Comparison of ENCODE assay signal across 9 mouse cellular contexts in the genomic region with DNA sequence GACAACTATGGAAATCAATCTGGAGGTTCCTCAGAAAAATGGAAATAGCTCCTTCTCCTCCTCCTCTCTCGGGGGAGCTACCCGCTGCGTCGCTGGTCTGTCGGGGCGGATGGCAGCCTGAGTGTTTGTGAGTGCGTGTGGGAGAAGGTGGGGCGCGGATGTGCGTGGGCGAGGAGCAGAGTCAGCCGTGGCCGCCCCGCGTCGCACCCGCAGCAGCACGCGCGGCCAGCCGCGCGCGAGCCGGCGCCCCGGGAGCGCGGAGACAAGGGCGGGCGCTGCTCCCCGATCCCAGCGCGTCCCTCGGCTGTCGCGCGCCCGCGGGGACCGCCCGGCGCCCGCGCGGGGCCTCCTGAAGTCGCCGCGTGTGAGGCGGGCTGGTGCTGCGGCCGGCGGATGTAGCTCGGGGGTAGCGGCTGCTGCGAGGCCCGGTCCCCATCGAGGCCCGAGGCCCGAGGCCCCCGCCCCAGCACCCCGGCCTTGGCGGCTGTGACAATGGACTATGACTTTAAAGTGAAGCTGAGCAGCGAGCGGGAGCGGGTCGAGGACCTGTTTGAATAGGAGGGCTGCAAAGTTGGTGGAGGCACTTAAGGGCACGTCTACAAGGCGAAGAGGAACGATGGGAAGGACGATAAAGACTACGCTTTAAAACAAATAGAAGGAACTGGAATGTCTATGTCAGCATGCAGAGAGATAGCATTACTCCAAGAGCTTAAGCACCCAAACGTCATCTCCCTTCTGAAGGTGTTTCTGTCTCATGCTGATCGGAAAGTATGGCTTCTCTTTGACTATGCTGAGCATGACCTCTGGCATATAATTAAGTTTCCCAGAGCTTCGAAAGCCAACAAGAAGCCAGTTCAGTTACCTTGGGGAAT. TPM values are rescaled to one million over a fixed set of nuclear protein-coding genes. Genes with fewer than 3 reads are reported as not detected.
A peak's percentile ranks its signal among the peaks of the same experiment; 100 is the strongest.
DNase-seq lines count a peak whose midpoint lies in the region; ATAC-seq and TF ChIP-seq lines count a peak whose summit lies in the region.
"Had no signal": no experiment of that assay in that cellular context is flagged by ENCODE, and none has a peak within 500 bp of the region (broad histone marks: within the 10 kb centered on the region; RNA-seq: fewer than 3 reads in every experiment).

No protein-coding gene starts in this region.

- no peak for TF ChIP-seq CTCF in kidney, postnatal 0 days (IDR thresholded peaks at IDR 0.05; ENCODE audit: low read depth)
- TF ChIP-seq CTCF in midbrain, postnatal 0 days (IDR thresholded peaks at IDR 0.05), result no peak

- H3K27me3 ChIP-seq in kidney, postnatal 0 days (ENCODE audit: insufficient read depth, low read length), result no peaks in the 10 kb centered on the region
- no peaks in the 10 kb centered on the region for H3K27me3 ChIP-seq in midbrain, postnatal 0 days (ENCODE audit: insufficient read depth, low read length)

- no peaks in the 10 kb centered on the region for H3K4me1 ChIP-seq in kidney, postnatal 0 days (replicated peaks; ENCODE audit: insufficient read depth, low read length)
- no peaks in the 10 kb centered on the region for H3K4me1 ChIP-seq in midbrain, postnatal 0 days (ENCODE audit: insufficient read depth, low read length)

- peak overlapping the region; percentile 78 for H3K4me2 ChIP-seq in kidney, postnatal 0 days (ENCODE audit: low read length)
- peak overlapping the region; percentile 71 for H3K4me2 ChIP-seq in midbrain, postnatal 0 days (ENCODE audit: low read depth, low read length, poor library complexity, severe bottlenecking)

- intact Hi-C loops in left cerebral cortex, postnatal 10 days (cut with DNase I), result no loop called here

- H3K27ac ChIP-seq in kidney, postnatal 0 days, result no peak overlapping the region
- H3K27ac ChIP-seq in midbrain, postnatal 0 days (ENCODE audit: low read depth, low read length), result peak overlapping the region; percentile 38; the same call in 1 of the 2 replicates

- H3K9me3 ChIP-seq in kidney, postnatal 0 days (replicated peaks; ENCODE audit: low read length), result no peaks in the 10 kb centered on the region
- H3K9me3 ChIP-seq in midbrain, postnatal 0 days (ENCODE audit: low read length), result no peaks in the 10 kb centered on the region

- DNase-seq in kidney, postnatal 0 days (ENCODE audit: low spot score), result peak; percentile 46
- no peak for DNase-seq in kidney, postnatal 36 days
- peak; percentile 66 for DNase-seq in embryo, embryonic 11 days
- DNase-seq in left cerebral cortex, postnatal 10 days (ENCODE audit: extremely low spot score in 1 of 2, low spot score in 2 of 2), result peak; percentile 14 to 69
- peak; percentile 27 for DNase-seq in midbrain, postnatal 0 days (ENCODE audit: low spot score)
- DNase-seq in thymus, postnatal 14 days, result no peak
- no peak for DNase-seq in thymus, postnatal 36 days

- peak overlapping the region; percentile 50 for H3K4me3 ChIP-seq in kidney, postnatal 0 days (replicated peaks; ENCODE audit: low read depth, low read length)
- peak overlapping the region; percentile 48 for H3K4me3 ChIP-seq in midbrain, postnatal 0 days (ENCODE audit: low read depth, low read length)

- H3K9ac ChIP-seq in kidney, postnatal 0 days (ENCODE audit: low read depth, low read length), result peak overlapping the region; percentile 50
- H3K9ac ChIP-seq in midbrain, postnatal 0 days (replicated peaks; ENCODE audit: low read length, poor library complexity, severe bottlenecking), result peak overlapping the region; percentile 71

- H3K36me3 ChIP-seq in kidney, postnatal 0 days (ENCODE audit: insufficient read depth, low read length), result no peaks in the 10 kb centered on the region
- no peaks in the 10 kb centered on the region for H3K36me3 ChIP-seq in midbrain, postnatal 0 days (ENCODE audit: insufficient read depth, low read length)

- 4% methylated on average over 71 of the region's 75 CpGs for WGBS in kidney, postnatal 0 days
- WGBS in midbrain, postnatal 0 days, result 4% methylated on average over 61 of the region's 75 CpGs

- peak; percentile 65; the same call in 1 of the 2 replicates for ATAC-seq in kidney, postnatal 0 days (replicated peaks; ENCODE audit: low FRiP score, low read depth)
- peak; percentile 58 for ATAC-seq in hematopoietic stem cell, adult 5-6 weeks (replicated peaks in 1 of 2; ENCODE audit: insufficient read depth in 1 of 2, low FRiP score in 2 of 2, low TSS enrichment in 1 of 2, low read depth in 1 of 2, poor library complexity in 2 of 2, severe bottlenecking in 2 of 2)
- ATAC-seq in midbrain, postnatal 0 days (ENCODE audit: low FRiP score), result peak; percentile 91

RNA-seq across cellular contexts. Expression of a gene that starts 3.2 kb away (rescaled TPM):
- not detected in 2 replicates for polyA plus RNA-seq in kidney, postnatal 0 days (2015; fragmentation: Nextera tagmentation; extraction: Ambion mirVana)
- not detected in 2 replicates for total RNA-seq in hematopoietic stem cell, adult 5-6 weeks (2017)
- not detected for total RNA-seq in left cerebral cortex, postnatal 10 days (2021)
- total RNA-seq in midbrain, postnatal 0 days (2014; rRNA removed), result not detected in 2 replicates
- not detected in 2 replicates for polyA plus RNA-seq in midbrain, postnatal 0 days (2015; fragmentation: Nextera tagmentation; extraction: Ambion mirVana)
- total RNA-seq: neutrophil, adult 5-6 weeks had no signal

RNA-seq across cellular contexts. Expression of a gene that starts 52.3 kb away (rescaled TPM):
- not detected in 2 replicates for polyA plus RNA-seq in kidney, postnatal 0 days (2015; fragmentation: Nextera tagmentation; extraction: Ambion mirVana)
- not detected in 2 replicates for total RNA-seq in hematopoietic stem cell, adult 5-6 weeks (2017)
- total RNA-seq in left cerebral cortex, postnatal 10 days (2021), result not detected
- total RNA-seq in midbrain, postnatal 0 days (2014; rRNA removed), result not detected in 2 replicates
- polyA plus RNA-seq in midbrain, postnatal 0 days (2015; fragmentation: Nextera tagmentation; extraction: Ambion mirVana), result not detected in 2 replicates
- total RNA-seq: neutrophil, adult 5-6 weeks had no signal

Comparison
In these comparisons a context has a peak if more than half of its experiments do, and no peak if none do; other contexts are left out.
1. DNase-seq: peak in kidney, postnatal 0 days (single experiment), embryo, embryonic 11 days (single experiment), left cerebral cortex, postnatal 10 days (2 of 2) and midbrain, postnatal 0 days (single experiment); none in kidney, postnatal 36 days (0 of 2), thymus, postnatal 14 days (single experiment) and thymus, postnatal 36 days (0 of 2).
2. Peak in every context shown above with its lines, with median percentiles within 50 percentile points of each other: ATAC-seq.